Mouse (Mus musculus): ENCODE results near the gene Dnaaf5.

Dnaaf5 gene

DNA sequence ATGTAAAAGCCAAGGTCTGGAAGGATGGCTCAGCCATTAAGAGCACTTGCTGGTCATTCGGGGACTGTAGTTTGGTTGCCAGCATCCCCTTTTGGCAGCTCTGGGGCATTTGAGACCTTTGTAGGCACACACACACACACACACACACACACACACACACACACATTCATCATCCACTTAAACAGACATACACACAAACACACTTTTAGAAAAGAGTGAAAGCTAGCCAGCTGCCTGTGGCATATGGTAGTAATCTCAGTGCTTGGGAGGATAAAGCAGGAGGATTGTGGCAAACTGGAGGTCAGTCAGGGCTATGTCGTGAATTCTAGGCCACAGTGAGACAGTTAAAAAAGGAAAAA, 49.6 kb downstream of the Dnaaf5 start:
- no peak for DNase-seq

DNA sequence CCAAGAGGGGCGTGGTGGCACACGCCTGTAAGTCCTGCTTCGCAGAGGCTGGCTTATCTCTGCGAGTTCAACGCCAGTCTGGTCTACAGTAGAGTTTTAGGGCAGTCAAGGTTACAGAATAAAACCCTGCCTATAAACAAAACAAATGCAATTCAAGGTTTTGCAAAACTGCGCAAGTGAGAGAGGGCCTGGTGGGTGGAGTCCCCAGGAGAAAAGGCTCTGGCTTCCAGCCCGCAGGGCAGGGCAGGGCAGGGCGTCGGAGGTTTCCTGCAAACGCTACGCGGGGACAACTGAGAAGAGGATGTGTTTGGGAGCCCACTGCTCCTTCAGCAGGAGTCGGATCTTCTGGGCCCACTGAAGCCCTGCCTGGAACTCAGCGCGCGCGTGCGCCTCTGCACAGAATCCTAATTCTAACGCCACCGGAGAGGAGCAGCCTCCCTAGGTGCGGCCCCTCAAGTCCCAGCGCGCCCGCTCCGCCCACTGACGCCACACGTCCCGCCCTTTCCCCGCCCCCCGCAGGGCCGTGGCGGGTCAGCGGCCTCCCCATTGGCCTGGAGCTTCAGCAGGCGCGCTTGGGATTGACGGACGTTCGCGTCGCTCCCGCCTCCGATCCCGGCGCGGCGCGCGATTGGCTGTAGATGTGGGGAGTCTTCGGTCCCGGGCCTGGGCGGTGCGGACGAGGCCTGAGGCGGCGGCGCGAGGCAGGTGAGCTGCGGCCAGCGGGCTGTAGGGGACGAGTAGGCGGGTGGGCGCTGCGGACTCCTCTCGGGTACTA, 50.2 kb downstream of the Dnaaf5 start, which contains the start of gene Sun1:
Gene Sun1 (plus strand): TSS at position 643 of the 775 bp plus-strand sequence.
- DNase-seq: peak; percentile 99

DNA sequence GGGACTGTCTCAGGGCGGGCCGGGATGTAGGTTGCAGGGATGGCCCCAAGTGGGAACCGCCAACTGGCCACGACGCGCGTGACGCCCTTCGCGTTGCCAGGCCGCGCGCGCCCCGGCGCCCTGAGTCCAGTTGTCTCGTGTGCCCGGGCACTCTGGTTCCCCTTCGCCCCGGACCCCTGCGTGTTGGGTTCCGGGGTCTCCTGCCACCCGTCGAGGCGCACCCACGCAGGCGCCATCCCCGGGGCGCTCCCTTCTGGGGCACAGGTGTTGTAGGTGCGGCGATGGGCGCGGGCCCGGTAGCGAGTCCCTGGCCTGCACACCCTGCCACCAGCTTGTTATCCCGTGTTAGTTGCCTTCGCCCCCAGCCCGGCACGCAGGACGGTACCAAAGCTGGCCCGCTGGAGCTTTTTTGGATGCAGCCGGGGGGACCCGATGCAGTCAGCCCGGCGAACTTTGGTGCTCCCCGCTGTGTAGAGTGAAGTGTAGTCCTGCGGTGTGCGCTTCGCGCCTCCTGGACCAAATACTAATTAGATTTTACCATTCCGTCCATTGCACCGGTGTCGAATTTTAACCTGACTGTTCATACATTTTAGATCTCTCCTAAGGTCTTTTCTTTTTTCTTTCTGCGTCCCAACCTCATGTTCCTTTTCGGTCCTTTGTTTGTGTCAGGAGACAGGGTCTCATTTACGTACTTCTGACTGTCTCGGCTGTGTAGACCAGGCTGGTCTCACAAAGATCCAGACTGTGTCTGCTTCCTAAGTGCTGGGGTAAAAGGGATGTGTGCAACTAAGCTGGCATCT, 50.9 kb downstream of the Dnaaf5 start:
- no peak for DNase-seq

DNA sequence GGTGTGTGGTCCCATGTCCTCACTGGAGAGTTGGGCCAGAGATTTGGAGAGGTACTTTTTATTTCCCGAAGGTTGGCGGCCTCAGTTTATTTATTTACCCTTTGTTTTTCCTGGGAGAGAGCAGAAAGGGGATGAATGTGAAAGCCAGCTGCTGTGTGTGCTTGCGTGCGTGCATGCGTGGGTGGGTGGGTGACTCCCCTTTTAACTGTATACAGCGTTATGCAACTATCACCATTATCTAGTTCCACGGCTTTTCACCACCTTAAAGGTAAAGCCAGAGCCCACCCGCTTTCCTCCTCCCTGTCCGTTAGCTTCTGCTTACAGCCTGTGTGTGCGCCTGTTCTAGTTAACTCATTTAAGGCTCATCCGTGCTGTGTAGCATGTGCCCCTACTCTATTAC, 52.1 kb downstream of the Dnaaf5 start:
- no peak for DNase-seq

DNA sequence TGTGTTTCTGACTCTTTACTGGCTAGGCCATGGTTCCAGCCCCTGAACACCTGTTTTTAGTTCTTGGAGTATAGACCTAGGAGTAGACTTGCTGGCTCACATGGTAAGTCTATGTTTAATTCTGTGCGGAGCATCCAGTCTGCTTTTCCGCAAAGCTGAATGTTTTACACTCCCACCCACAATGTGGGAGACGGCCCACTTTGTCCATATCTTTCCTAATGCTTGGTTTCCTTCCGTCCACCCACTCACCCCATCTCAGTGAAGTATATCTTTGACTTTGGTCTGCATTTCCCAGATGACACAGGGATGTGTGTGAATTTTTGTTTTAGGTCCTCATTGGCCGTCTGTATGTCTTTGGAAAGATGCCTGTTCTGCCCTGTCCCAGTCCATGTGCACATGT, 53.3 kb downstream of the Dnaaf5 start:
- DNase-seq: no peak

DNA sequence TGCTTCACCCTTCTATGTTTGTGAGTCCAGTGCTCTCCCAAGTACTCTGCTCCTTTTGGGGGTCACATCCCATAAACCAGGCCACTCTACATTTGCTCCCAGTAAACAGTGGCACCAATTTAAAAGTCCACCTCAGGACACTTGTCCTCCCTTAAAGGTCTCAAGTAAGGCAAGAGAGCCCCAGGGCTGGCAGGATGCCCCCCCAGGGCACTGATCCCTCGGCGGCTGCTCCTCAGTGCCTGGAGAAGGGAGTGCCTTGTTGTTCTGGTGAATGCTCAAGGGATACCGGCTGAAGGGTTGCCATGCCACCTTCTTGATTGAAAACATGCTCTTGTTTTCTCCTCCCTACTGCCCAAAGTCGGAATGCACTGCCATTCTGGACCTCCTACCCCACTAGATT, 56.1 kb downstream of the Dnaaf5 start:
- DNase-seq: no peak

DNA sequence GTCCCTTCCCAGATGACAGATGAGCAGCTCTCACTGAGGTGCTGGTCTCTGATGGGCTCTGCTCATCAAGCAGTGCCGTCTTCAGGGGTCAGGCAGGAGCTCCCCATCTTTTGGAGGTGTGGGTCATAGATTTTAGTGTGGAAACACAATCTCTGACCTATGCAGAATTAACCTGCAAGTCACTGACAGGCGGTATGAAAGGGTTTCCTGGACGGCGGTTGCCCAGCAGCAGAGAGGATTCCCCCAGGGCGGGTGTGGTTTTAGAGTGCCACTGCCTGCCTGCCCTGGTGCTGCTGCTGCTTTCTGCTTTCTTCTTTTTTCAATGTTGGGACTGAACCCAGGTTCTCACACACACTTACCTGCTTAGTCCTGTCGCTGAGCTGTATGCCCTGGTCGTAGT, 56.5 kb downstream of the Dnaaf5 start:
- DNase-seq: peak; percentile 13 to 25

DNA sequence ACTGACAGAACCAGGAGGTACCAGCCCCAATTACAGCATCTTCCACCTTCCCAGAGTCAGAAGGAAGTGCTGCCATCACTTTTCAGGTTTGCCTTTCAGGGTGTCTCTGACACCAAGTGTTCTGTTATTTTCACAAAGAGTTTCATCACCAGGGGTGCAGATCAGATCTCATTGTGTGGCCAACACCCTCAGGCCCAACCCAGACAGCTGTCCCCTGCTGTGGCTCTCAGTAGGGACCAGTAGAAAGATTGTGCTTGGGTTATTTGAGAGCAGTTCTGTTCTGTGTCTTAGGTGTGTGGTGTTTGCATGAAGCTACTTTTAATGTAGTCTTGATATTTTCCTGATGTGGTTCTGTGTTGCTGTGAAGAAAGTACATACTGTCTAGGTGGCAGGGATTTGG, 58.2 kb downstream of the Dnaaf5 start:
- DNase-seq: no peak

DNA sequence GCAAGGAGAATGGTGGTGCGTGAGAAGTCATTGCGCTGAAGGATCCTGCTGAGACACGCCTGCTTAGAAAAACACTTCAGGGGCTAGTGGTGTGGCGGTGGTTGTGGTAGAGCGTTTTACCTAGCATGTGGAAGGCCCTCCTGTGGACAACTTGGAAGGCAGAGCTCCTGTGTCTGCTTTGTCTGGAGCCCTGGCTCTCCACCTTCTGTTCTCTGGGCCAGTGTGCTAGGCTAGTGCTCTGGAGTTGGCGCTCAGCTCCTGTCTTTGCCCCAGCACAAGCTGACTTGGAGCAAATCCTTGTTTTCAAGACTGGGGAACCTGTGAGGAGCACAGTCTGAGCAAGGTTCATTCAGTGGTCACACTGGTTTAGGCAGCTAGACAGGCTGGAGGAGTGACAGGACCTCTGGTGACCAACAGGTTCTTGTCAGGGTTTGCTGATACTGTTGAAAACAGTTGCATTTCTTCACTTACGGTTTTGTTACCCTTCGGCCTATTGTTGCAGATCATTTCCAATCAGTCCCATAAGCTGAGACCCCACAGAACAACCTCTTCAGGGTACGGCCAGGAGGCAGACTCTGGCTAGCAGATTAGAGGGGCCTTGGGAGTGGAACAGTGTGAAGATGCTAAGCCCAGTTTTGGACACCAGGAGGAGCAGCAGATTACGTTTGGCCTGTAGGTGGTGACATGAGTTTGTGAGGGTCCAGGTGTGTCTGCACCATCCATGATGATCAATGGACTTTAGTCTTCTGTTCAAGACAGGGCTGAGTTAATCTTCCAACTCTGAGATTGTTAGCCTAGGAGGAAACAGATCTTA, 59.1 kb downstream of the Dnaaf5 start:
- DNase-seq: no peak

DNA sequence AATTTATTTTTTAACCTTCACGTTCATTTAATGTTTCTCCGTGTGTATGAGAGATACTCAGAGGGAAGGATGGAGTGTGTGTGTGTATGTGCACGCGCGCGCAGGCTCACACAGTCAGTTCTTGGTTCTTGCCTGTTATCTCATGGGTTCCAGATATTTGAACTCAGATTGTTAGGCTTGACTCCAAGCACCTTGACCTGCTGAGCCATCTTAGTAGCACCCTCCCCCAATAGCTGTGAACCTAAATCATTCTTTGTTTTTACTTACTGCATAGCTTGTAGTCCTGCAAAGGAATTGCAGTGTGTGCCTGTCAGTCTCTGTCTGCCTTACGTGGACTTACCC, 59.6 kb downstream of the Dnaaf5 start:
- DNase-seq: no peak

DNA sequence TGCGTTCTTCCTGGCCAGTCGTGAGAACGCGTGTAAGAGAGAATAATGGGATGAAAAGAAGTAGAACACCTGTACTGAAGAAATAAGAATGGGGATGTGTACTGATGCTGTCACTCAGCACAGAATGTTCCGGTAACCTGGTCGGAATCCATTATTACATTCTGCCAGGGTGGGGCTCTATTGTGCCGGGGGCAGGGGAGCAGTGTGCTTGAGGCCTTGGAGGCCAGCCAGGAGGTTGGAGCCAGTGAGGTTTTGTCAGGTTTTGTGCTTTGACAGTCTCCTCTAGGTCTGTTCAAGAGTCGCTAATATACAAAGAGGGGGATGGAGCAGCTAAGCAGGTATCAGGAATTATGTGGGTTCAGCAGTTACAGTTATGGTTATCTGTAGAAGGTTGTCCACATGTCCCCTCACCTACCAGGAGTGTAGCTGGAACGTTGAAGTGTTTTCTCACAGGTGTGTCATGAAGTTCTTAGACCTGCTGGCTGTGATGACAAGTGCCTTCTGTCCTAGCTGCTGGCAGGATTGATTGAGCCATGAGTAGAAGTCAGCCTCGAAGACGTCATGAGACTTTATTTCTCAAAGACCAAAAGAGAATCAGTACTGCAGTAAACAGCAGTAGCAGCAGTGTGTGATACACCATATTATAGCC, 61.8 kb downstream of the Dnaaf5 start:
- DNase-seq: no peak

DNA sequence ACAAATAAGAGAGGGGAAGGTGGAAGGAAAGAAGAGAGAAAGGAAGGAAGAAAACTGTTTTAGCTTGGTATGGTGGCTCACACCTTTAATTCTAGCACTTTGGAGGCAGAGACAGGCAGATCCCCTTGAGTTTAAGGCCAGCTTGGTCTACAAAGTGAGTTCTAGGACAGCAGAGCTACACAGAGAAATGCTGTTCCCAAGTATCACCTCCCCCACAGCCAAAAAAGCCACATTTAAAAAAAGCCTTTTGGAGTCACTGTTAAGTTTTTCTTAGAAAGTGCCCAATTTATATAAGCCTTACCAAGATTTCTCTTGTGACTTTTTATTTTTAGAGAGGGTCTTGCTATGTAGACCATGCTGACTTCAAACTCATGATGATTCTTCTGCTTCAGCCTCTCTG, 64.3 kb downstream of the Dnaaf5 start:
- DNase-seq: no peak

DNA sequence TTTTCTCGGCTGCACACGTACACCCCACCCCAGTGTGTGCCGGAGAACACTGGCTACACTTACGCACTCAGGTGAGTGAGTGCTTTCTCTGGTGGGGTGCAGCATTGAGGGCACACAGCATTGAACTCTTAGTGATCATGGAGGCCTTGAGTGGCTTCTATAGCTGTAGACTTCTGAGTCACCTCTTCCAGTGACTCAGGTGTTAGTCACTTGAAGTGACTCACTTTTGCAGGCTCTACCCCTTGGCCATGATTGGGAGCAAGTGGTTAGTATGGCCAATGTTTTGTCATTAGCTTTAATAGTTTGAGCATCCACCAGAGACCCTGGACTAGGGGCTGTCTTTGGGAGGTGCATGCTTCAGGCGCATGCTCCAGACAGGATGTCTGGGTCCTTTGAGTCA, 65.2 kb downstream of the Dnaaf5 start:
- no peak for DNase-seq

DNA sequence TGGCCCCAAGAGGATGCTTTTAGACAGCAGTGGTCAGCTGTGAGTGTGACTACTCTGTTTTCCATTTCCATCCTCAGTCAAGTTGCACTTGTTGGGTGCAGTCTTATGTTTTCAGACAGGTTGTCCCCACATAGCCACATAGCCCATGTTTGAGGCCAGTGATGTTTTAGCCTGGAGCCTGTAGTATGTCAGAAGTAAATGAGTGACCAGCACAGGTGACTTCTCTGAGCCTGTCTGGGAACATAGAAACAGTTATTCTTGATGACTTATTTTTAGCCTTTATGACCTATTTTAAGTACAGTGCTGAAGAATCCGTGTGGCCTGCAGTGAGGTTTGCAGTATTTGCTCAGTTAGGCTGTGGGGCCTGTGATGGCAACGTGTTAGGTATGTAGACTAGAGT, 66.1 kb downstream of the Dnaaf5 start:
- DNase-seq: no peak

DNA sequence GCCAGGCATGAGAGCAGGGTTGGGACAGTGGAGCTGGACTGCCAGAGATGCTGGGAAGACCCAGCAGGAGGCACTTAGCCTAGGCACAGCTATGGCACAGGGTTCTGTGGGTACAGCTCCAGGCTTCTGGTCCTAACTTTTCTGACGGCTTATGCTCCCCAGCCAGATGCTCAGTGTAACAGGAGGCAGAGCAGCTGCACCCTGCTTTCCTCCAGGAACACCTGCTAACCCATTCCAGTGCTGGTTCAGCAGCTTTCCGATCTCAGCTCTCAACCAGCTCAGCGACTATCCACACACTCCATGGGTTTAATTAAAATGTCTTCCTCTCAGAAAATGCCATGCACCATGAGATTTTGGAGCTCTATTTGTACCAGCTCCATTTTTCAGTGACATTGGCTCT, 66.8 kb downstream of the Dnaaf5 start:
- no peak for DNase-seq

DNA sequence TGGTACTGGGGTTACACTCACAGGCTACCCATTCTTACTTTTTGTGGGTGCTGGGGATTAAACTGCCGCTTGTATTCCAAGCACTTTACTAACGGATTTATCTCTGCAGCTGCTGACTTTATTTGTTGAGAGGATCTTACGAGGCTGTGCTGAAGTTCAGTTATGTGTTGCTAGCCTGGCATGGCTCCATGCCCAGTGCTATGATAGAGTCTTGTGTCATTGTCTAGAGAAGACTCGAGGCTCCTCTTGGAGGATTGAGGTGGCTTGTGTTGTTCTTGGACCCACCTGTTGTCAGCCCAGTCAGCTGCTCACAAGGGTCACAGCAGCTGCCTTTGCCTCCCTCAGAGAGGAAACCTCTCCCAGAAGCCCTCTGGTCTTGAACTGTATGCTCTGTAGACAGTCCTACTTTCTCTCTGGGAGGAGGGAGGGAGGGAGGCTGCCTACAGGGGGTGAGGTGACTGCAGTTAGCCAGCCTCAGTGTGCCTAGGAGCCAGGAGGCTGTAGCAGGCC, 70.0 kb downstream of the Dnaaf5 start:
- DNase-seq: no peak

DNA sequence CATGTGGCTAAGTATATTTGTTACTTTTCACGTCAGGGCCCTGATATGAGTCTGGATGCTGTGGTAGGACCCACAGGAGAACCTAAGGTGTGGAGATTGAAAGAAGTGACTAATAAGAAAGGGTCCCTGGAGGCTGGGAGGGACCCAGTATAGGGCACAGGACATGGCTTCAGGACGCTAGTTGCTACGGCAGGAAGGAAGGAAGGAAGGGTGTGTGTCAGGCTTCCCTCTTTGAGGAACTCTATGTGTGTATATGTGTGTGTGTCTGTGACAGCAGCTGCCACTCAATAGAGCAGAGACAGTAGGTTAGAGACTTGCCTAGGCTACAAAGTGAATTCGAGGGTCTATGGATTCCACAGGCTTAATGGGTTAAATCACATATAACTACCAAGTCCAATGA, 70.6 kb downstream of the Dnaaf5 start:
- DNase-seq: no peak

DNA sequence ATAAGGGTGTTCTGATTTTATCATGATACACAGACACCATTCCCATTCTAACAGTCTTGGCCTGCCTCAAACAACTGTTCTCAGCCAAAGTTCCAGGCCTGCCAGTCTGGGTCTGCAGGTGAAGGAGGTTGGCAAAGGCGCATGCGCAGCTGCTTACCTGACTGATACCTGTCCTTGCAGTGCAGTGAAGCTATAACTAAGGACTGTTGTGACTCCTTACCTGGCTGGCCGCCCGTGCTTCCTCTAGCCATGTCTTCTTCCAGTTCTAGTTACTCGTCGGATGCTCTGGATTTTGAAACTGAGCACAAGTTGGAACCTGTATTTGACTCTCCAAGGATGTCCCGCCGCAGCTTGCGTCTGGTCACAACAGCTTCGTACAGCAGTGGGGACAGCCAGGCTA, 73.3 kb downstream of the Dnaaf5 start:
- DNase-seq: no peak

DNA sequence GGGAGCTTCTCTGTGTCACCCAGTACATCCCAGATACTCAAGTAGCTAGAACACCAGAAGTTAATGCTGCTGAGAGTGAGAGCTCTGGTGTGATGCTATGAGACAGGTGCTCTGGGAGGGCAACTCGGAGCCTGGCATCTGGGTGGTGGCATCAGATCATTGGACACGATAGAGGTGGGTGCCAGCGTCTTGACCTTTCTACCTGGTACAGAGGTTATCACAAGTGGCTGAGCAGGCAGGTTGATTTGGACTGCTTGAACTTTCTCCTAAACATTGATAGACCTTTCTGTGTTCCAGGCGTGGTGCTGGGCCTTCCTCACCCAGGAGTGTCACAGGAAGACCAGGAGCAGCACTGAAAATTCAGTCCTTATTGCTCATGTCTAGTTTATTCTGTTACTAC, 77.2 kb downstream of the Dnaaf5 start:
- DNase-seq: no peak

DNA sequence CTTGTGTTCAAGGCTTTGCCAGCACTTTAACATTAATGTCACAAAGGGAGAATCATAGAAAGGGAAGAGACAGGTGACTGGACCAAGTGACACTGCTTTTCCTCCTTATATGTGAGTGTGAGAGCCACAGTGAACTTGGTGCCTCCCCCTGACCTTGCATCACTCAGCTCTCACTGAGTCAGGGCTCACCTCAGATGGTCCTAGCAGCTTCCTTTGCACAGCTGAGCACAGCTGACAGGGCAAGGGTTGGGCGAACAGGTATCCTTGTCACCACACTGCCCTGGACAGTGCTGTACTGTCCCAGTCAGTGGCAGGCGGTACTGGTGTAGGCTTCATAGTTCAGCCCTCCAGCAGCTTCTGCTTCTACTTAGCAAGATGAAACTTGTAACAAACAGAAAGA, 77.6 kb downstream of the Dnaaf5 start:
- DNase-seq: no peak

DNA sequence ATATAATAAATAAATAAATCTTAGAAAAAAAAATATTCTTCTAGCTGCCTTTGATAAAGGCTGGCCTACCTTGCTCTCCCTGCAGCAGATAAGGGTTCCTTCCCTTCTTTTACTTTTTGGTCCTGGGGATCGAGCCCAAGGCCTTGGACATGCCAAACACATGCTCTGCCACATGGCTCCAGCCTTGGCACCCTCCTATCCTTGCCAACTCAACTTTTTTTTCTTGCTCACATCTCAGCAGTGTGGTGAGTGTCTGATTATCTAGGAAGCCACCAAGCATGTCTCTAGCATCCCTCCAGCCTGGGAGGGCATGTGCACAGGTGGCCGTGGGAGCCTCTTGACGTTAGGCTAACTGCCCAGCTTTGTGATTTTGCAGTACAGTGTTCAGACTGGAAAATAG, 78.3 kb downstream of the Dnaaf5 start:
- no peak for DNase-seq

DNA sequence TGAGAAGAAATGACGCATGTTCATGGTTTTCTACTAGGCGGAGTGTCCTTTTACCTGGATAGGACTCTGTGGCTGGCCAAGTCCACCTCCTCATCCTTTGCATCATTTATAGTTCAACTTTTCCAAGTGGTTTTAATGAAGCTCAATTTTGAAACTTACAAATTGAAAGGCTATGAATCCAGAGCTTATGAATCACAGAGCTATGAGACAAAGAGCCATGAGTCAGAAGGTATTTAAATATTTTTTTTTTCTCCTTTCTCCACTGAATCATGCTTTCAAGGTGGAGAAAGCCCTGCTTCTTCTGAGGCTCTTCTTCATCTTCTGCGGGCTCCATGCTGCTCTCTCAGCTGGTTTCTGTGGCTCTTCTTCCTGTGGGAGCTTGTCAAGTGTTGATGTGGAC, 79.7 kb downstream of the Dnaaf5 start:
- no peak for DNase-seq

DNA sequence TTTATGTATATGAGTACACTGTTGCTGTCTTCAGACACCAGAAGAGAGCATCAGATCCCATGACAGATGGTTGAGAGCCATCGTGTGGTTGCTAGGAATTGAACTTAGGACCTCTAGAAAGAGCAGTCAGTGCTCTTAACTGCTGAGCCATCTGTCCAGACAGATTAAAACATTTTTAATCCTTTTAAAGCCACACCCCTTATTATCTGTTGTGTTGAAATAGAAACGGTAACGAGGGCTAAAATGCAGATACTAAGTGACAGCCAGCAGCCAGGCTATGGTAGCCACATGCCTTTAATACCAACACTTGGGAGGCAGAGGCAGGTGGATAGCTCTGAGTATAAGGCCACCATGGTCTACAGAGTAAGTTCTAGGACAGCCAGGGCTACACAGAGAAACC, 82.1 kb downstream of the Dnaaf5 start:
- DNase-seq: no peak

Data from thymus, postnatal 36 days (tissue).